Mouse (Mus musculus) cerebellum, adult 2 months (tissue): Measurements from ENCODE around the gene Gm49383.
"Not testable (repeated sequence)": the region's sequence is repeated elsewhere in the genome, so short reads cannot be mapped to it uniquely, and the experiment has no call there.

Experiments used
- CTCF ChIP-seq: fragments of 200-500 bp; IDR thresholded peaks from 2 replicates; pipeline ENCODE4 v1.5.1; 2011; ENCODE audit warnings: low read depth, mild to moderate bottlenecking, control low read depth, low read length, moderate library complexity, borderline replicate concordance; ENCODE audit not compliant: insufficient read depth
- POLR2A ChIP-seq: fragments of 200-500 bp; IDR thresholded peaks from 2 replicates; pipeline ENCODE4 v1.6.1; 2011; ENCODE audit warnings: low read length, control low read depth, borderline replicate concordance; ENCODE audit not compliant: insufficient read depth

GRCm38 (mm10) chr12:69160677-69161076 is 36.2 kb downstream of the Gm49383 start:
- TF ChIP-seq POLR2A, CTCF: not testable (repeated sequence)
